ENCODE assay signal across 7 mouse cellular contexts in genomic region chr9:57074822-57075603, GRCm38 (mm10). TPM values are rescaled to one million over a fixed set of nuclear protein-coding genes. Genes with fewer than 3 reads are reported as not detected.
A peak's percentile ranks its signal among the peaks of the same experiment; 100 is the strongest.
DNase-seq lines count a peak whose midpoint lies in the region; ATAC-seq and TF ChIP-seq lines count a peak whose summit lies in the region.

No protein-coding gene starts in this region.

- WGBS in limb, embryonic 10.5 days, result 9% methylated on average over 17 of the region's 17 CpGs
- WGBS in midbrain, embryonic 13.5 days, result 7% methylated on average over 17 of the region's 17 CpGs

- peak overlapping the region; percentile 78 for H3K4me2 ChIP-seq in midbrain, embryonic 13.5 days (replicated peaks)

- H3K4me3 ChIP-seq in gastrocnemius, adult 2 months, result peak overlapping the region; percentile 92
- H3K4me3 ChIP-seq in limb, embryonic 10.5 days, result peak overlapping the region; percentile 94
- H3K4me3 ChIP-seq in midbrain, embryonic 13.5 days (replicated peaks), result peak overlapping the region; percentile 94

- H3K27me3 ChIP-seq in limb, embryonic 10.5 days (ENCODE audit: low read depth, poor library complexity, severe bottlenecking), result no peaks in the 10 kb centered on the region
- no peaks in the 10 kb centered on the region for H3K27me3 ChIP-seq in midbrain, embryonic 13.5 days

- no peak for ATAC-seq in midbrain, embryonic 13.5 days

- peak overlapping the region; percentile 63 for H3K9ac ChIP-seq in midbrain, embryonic 13.5 days (replicated peaks)

- H3K9me3 ChIP-seq in limb, embryonic 10.5 days (replicated peaks), result no peaks in the 10 kb centered on the region
- no peaks in the 10 kb centered on the region for H3K9me3 ChIP-seq in midbrain, embryonic 13.5 days

- intact Hi-C loops in gastrocnemius, adult 2 months (cut with DNase I), result loop anchor here (2.0 to 5.0 kb wide), 2 partner anchors 18 to 148 kb away; partner anchors contain the start of gene Snx33

- no peak for TF ChIP-seq CTCF in gastrocnemius, adult 2 months (IDR thresholded peaks at IDR 0.05)

- peak overlapping the region; percentile 99 for H3K27ac ChIP-seq in gastrocnemius, adult 2 months
- peak overlapping the region; percentile 95 for H3K27ac ChIP-seq in limb, embryonic 10.5 days
- peak overlapping the region; percentile 97 for H3K27ac ChIP-seq in midbrain, embryonic 13.5 days

- peaks cover 34% of the 10 kb centered on the region for H3K4me1 ChIP-seq in limb, embryonic 10.5 days
- peaks cover 40% of the 10 kb centered on the region for H3K4me1 ChIP-seq in midbrain, embryonic 13.5 days (replicated peaks)

- DNase-seq in adrenal gland, adult 2 months, result peak; percentile 89
- DNase-seq in cerebellum, postnatal 36 days, result peak; percentile 66 to 73
- peak; percentile 89 for DNase-seq in gastrocnemius, adult 2 months
- DNase-seq in hindlimb bud, embryonic 11.5 days (ENCODE audit: extremely low spot score, low read depth, low spot score), result peak; percentile 46
- DNase-seq in limb, embryonic 10.5 days (ENCODE audit: low spot score), result peak; percentile 58
- DNase-seq in spleen, postnatal 14 days (ENCODE audit: low spot score in 2 of 2), result peak; percentile 52 to 61

- peaks cover 7% of the 10 kb centered on the region; the same call in 1 of the 2 replicates for H3K36me3 ChIP-seq in limb, embryonic 10.5 days
- no peaks in the 10 kb centered on the region for H3K36me3 ChIP-seq in midbrain, embryonic 13.5 days

RNA-seq across cellular contexts. Expression of gene Sin3a, which starts 3.2 kb away (rescaled TPM):
- 10 to 100 TPM; 46.2 to 49.2 TPM for total RNA-seq in adrenal gland, adult 2 months (2021)
- polyA plus RNA-seq in adrenal gland, adult 2 months (2012; rRNA removed), result 71.0 and 101 TPM in 2 replicates
- total RNA-seq in gastrocnemius, adult 2 months (2021), result 10 to 100 TPM; 17.1 to 18.7 TPM
- polyA plus RNA-seq in limb, embryonic 10.5 days (2016; fragmentation: Nextera tagmentation; extraction: Ambion mirVana), result 60.5 and 62.5 TPM in 2 replicates
- 29.6 and 33.2 TPM in 2 replicates for polyA plus RNA-seq in midbrain, embryonic 13.5 days (2015; fragmentation: Nextera tagmentation; extraction: Ambion mirVana)

RNA-seq across cellular contexts. Expression of gene Man2c1, which starts 55.5 kb away (rescaled TPM):
- 100 to 1,000 TPM in 1 of 2 experiments, 10 to 100 TPM in 1; 93.3 to 141 TPM for total RNA-seq in adrenal gland, adult 2 months (2021)
- polyA plus RNA-seq in adrenal gland, adult 2 months (2012; rRNA removed), result 352 and 416 TPM in 2 replicates
- total RNA-seq in gastrocnemius, adult 2 months (2021), result 10 to 100 TPM; 30.9 to 35.6 TPM
- polyA plus RNA-seq in limb, embryonic 10.5 days (2016; fragmentation: Nextera tagmentation; extraction: Ambion mirVana), result 62.2 and 72.1 TPM in 2 replicates
- polyA plus RNA-seq in midbrain, embryonic 13.5 days (2015; fragmentation: Nextera tagmentation; extraction: Ambion mirVana), result 69.3 and 70.0 TPM in 2 replicates
